Mouse (Mus musculus): ENCODE data around the gene Ssc5d. TPM values are rescaled to one million over a fixed set of nuclear protein-coding genes. Genes with fewer than 3 reads are reported as not detected.
"Not testable (repeated sequence)": the region's sequence is repeated elsewhere in the genome, so short reads cannot be mapped to it uniquely, and the experiment has no call there.

The Ssc5d gene
- polyA plus RNA-seq (2012; rRNA removed): 1.0 and 1.1 TPM in 2 replicates

DNA sequence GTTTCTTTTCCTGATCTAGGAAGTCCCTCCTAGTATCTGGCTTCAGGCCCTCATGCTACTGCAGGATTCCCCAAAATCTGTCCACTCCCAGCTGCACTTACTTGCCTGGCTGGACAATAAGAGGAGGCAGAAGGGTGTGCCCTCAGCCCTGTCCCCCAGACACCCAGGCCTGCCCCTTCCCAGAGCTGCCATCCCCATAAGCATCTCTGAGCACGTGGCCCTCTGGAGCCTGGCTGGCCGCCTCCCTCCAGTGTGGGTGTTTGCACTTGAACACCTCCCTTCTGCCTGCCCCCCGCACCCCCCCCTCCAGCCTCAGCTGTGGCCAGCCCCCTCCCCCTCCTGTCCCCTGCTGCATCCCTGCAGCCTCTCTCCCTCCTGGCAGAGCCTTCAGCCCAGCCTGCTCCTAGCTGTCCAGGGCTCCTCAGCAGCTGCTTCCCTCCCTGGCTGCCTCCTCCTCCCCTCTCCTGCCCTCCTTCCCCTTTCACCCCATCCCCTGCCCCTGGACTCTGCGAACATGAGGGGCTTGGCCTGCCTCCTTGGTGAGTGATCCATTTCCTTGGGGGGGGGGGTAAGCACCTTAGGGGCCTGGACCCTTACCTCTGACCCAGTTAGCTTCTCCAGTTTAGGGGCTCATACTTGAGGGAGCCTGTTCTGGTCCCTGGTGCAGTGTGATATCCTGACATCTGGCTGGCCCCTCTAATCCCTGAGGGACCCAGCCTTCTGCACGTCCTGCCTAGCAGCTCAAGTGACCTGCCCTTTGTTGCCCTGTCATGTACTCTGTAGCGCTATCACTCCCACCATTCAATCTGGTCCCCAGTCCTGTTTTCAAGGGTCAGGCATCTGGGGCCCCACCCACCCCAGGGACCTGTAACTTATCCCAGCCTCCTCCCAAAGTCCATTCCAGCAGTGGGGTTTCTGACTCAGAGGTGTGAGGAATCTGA, at the start of gene Ssc5d:
TSS of gene Ssc5d (plus strand) at position 345 of the 941 bp plus-strand sequence.
- 49% methylated on average over 6 of the region's 6 CpGs for WGBS
- Histone ChIP-seq H3K36me3 (ENCODE audit: control insufficient read depth, insufficient read depth, low read length) (0 out of 2 replicates have a peak, but pooled peaks cover under 1% of the 10 kb centered on the region), H3K27me3 (ENCODE audit: control insufficient read depth, insufficient read depth, low read length) (peaks cover 11% of the 10 kb centered on the region), H3K27ac (ENCODE audit: control insufficient read depth, insufficient read depth, low read length) (no peak within 1 kb of the TSS), H3K4me1 (replicated peaks; ENCODE audit: control insufficient read depth, insufficient read depth, low read length) (peaks cover 14% of the 10 kb centered on the region), H3K4me3 (ENCODE audit: control insufficient read depth, insufficient read depth, low read length) (no peak within 1 kb of the TSS)
- DNase-seq: no peak
- TF ChIP-seq POLR2A (IDR thresholded peaks at IDR 0.05; ENCODE audit: control insufficient read depth, extremely low read depth, insufficient read depth, low read length, poor library complexity) (no peak), CTCF (IDR thresholded peaks at IDR 0.05; ENCODE audit: borderline replicate concordance, control insufficient read depth, extremely low read depth, insufficient read depth, low read length, poor library complexity) (no peak)

DNA sequence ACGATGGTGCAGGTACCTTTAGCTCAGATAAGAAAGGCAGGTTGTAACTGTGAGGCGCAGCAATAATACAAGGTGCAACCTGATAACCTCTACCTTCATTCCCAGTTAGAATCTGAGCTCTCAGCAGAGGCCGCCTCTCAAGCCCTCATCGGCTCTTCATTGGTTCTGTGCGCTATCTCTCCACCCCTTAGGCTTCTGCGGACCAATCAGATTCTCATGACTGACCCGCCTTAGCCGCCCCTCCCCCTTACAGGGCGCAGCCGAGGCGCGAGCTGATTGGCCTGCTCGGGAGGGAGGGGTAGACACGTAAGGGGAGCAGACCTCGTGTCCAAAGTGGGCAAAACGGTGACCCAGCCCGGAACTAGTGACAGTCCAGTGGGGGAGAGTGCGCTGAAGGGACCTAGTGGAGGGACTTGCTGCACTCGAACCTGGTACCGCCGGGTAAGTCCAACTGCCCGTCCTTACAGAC, 48.8 kb upstream of the Ssc5d start, which contains the start of gene Isoc2a:
TSS of gene Isoc2a (plus strand) at position 401 of the 469 bp plus-strand sequence.
- peak; percentile 64; the same call in 1 of the 2 replicates for TF ChIP-seq POLR2A (IDR thresholded peaks at IDR 0.05; ENCODE audit: control insufficient read depth, extremely low read depth, insufficient read depth, low read length, poor library complexity)
- 0 out of 2 replicates have a peak, but pooled peaks have one; percentile 48 for TF ChIP-seq CTCF (IDR thresholded peaks at IDR 0.05; ENCODE audit: borderline replicate concordance, control insufficient read depth, extremely low read depth, insufficient read depth, low read length, poor library complexity)
- peaks cover 12% of the 10 kb centered on the region for H3K4me1 ChIP-seq (replicated peaks; ENCODE audit: control insufficient read depth, insufficient read depth, low read length)
- no peaks in the 10 kb centered on the region for H3K27me3 ChIP-seq (ENCODE audit: control insufficient read depth, insufficient read depth, low read length)
- peak within 1 kb of the TSS; percentile 99 for H3K4me3 ChIP-seq (ENCODE audit: control insufficient read depth, insufficient read depth, low read length)
- H3K27ac ChIP-seq (ENCODE audit: control insufficient read depth, insufficient read depth, low read length): 0 out of 2 replicates have a peak within 1 kb of the TSS, but pooled peaks have one; percentile 7
- no peaks in the 10 kb centered on the region for H3K36me3 ChIP-seq (ENCODE audit: control insufficient read depth, insufficient read depth, low read length)
- DNase-seq: peak; percentile 87
- under 1% methylated on average over 22 of the region's 22 CpGs for WGBS

DNA sequence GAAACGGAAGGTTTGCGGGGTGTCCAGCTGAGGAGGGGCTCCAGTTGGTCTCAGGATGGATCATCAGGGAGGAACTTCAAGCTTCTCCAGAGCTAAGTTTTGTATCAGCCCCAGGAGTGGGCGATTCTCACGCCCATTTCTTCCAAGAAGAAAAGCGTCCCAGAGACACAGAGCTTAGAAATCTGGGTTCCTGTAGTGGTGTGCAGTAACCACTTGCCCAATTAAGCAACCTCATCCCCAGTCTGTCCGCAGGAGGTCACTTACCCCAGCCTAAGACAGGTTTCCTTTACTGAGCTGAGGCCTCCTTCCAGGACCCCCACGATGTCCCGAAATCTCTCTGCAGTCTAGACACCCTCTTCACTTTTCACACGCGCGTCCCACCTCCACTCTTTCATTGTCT, 48.4 kb upstream of the Ssc5d start:
- TF ChIP-seq POLR2A (IDR thresholded peaks at IDR 0.05; ENCODE audit: control insufficient read depth, extremely low read depth, insufficient read depth, low read length, poor library complexity): no peak; the same call in 1 of the 2 replicates
- TF ChIP-seq CTCF (IDR thresholded peaks at IDR 0.05; ENCODE audit: borderline replicate concordance, control insufficient read depth, extremely low read depth, insufficient read depth, low read length, poor library complexity): no peak
- Histone ChIP-seq H3K4me1 (replicated peaks; ENCODE audit: control insufficient read depth, insufficient read depth, low read length) (peaks cover 12% of the 10 kb centered on the region), H3K27ac (ENCODE audit: control insufficient read depth, insufficient read depth, low read length) (0 out of 2 replicates have a peak overlapping the region, but pooled peaks have one; percentile 7), H3K4me3 (ENCODE audit: control insufficient read depth, insufficient read depth, low read length) (peak overlapping the region; percentile 99), H3K27me3 (ENCODE audit: control insufficient read depth, insufficient read depth, low read length) (no peaks in the 10 kb centered on the region), H3K36me3 (ENCODE audit: control insufficient read depth, insufficient read depth, low read length) (no peaks in the 10 kb centered on the region)
- WGBS: 4% methylated on average over 11 of the region's 11 CpGs
- DNase-seq: no peak

DNA sequence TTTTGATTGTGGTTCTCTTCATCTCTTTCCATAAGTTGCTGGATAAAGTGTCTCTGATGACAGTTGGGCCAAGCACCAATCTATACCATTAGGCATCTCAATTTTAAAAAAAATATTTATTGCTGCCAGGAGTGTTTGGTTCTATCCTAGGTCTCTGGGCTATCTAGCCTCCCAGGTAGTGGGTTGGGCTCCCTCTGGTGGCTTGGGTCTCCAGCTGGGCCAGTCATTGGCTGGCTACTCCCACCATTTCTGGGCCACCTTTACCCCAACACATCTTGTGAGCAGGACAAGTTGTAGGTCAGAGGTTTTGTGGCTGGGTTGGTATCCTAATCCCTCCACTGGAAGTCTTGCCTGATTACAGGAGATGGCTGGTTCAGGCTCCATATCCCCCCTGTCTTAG, 47.4 kb upstream of the Ssc5d start:
- no peak overlapping the region for H3K4me3 ChIP-seq (ENCODE audit: control insufficient read depth, insufficient read depth, low read length)
- H3K4me1 ChIP-seq (replicated peaks; ENCODE audit: control insufficient read depth, insufficient read depth, low read length): peaks cover 12% of the 10 kb centered on the region
- no peaks in the 10 kb centered on the region for H3K27me3 ChIP-seq (ENCODE audit: control insufficient read depth, insufficient read depth, low read length)
- no peak overlapping the region for H3K27ac ChIP-seq (ENCODE audit: control insufficient read depth, insufficient read depth, low read length)
- H3K36me3 ChIP-seq (ENCODE audit: control insufficient read depth, insufficient read depth, low read length): no peaks in the 10 kb centered on the region
- peak; percentile 53; the same call in 1 of the 2 replicates for TF ChIP-seq CTCF (IDR thresholded peaks at IDR 0.05; ENCODE audit: borderline replicate concordance, control insufficient read depth, extremely low read depth, insufficient read depth, low read length, poor library complexity)
- TF ChIP-seq POLR2A (IDR thresholded peaks at IDR 0.05; ENCODE audit: control insufficient read depth, extremely low read depth, insufficient read depth, low read length, poor library complexity): no peak
- DNase-seq: peak; percentile 60

DNA sequence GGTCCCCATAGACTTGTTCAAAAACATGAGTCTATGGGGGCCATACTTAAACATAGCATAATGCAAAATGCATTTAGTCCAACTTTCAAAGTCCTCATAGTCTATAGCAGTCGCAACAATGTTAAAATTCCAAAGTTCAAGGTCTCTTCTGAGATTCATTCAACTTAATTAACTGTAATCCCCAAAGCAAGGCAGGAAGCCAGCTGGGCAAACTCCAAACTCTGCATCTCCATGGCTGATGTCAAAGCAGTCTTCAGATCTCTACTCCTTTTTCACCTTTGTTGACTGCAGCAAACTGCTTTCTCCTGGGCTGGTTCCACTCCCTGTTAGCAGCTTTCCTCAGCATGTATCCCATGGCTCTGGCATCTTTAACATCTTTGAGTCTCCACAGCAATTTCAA, 46.5 kb upstream of the Ssc5d start:
- H3K27me3 ChIP-seq (ENCODE audit: control insufficient read depth, insufficient read depth, low read length); H3K36me3 ChIP-seq (ENCODE audit: control insufficient read depth, insufficient read depth, low read length); H3K4me3 ChIP-seq (ENCODE audit: control insufficient read depth, insufficient read depth, low read length); H3K27ac ChIP-seq (ENCODE audit: control insufficient read depth, insufficient read depth, low read length); DNase-seq: not testable (repeated sequence)
- peaks cover 12% of the 10 kb centered on the region for H3K4me1 ChIP-seq (replicated peaks; ENCODE audit: control insufficient read depth, insufficient read depth, low read length)
- 98% methylated on average over 1 of the region's 1 CpGs for WGBS

DNA sequence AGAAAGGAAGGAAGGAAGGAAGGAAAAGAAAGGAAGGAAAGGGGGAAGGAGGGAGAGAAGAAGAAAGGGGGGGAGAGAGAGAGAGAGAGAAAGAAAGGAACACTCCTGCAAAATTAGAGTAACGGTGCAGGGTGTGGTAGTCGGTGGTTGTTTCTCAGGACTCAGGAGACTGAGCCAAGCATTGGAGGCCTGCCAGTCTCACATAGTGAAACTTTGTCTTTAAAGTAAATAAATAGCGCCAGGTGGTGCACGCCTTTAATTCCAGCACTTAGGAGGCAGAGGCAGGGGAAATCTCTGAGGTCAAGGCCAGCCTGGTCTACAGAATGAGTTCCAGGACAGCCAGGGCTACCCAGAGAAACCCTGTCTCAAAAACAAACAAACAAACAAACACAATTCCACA, 38.9 kb upstream of the Ssc5d start:
- DNase-seq: no peak
- 86% methylated on average over 4 of the region's 4 CpGs for WGBS
- no peak overlapping the region for H3K27ac ChIP-seq (ENCODE audit: control insufficient read depth, insufficient read depth, low read length)
- H3K27me3 ChIP-seq (ENCODE audit: control insufficient read depth, insufficient read depth, low read length): no peaks in the 10 kb centered on the region
- H3K4me1 ChIP-seq (replicated peaks; ENCODE audit: control insufficient read depth, insufficient read depth, low read length): no peaks in the 10 kb centered on the region
- H3K36me3 ChIP-seq (ENCODE audit: control insufficient read depth, insufficient read depth, low read length): no peaks in the 10 kb centered on the region
- no peak overlapping the region for H3K4me3 ChIP-seq (ENCODE audit: control insufficient read depth, insufficient read depth, low read length)
- no peak for TF ChIP-seq POLR2A (IDR thresholded peaks at IDR 0.05; ENCODE audit: control insufficient read depth, extremely low read depth, insufficient read depth, low read length, poor library complexity)
- TF ChIP-seq CTCF (IDR thresholded peaks at IDR 0.05; ENCODE audit: borderline replicate concordance, control insufficient read depth, extremely low read depth, insufficient read depth, low read length, poor library complexity): no peak

Data from thymus, adult 2 months (tissue).